Mouse (Mus musculus) cortical plate, adult 2 months (tissue): ENCODE measurements around the gene Ttc28.

Source experiments
- CTCF ChIP-seq: fragments of 200-500 bp; IDR thresholded peaks from 2 replicates; pipeline ENCODE4 v1.5.1; 2011; ENCODE audit warnings: mild to moderate bottlenecking, control low read depth, low read length; ENCODE audit not compliant: insufficient read depth; ENCODE audit errors: extremely low read depth
- POLR2A ChIP-seq: fragments of 200-500 bp; IDR thresholded peaks from 2 replicates; pipeline ENCODE4 v1.6.1; 2011; ENCODE audit warnings: mild to moderate bottlenecking, low read length, control low read depth; ENCODE audit not compliant: insufficient read depth; ENCODE audit errors: extremely low read depth

DNA sequence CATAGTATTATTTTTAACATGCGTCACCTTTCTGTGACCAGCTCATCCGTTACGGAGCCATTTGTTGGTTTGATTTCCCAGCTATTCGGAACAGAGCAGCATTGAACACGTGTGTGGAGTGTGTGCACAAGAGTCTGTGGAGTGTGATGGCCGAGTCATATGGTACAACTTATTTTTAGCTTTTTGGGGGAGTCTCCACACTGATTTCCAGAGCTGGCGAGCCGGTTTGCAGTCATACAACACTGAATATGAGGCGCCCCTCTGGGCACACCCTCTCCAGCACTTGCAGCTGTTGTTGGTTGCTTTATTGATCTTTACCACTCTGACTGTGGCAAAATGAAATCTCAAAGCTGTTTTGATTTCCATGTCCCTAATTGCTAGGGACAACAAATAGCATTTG, 197.7 kb downstream of the Ttc28 start:
- TF ChIP-seq CTCF (no peak), POLR2A (no peak)
